Mouse (Mus musculus): ENCODE data around the gene Dnajb6. TPM values are rescaled to one million over a fixed set of nuclear protein-coding genes. Genes with fewer than 3 reads are reported as not detected.
"Not testable (repeated sequence)": the region's sequence is repeated elsewhere in the genome, so short reads cannot be mapped to it uniquely, and the experiment has no call there.

Gene Dnajb6
- total RNA-seq (2021), result 100 to 1,000 TPM; 190 to 197 TPM

DNA sequence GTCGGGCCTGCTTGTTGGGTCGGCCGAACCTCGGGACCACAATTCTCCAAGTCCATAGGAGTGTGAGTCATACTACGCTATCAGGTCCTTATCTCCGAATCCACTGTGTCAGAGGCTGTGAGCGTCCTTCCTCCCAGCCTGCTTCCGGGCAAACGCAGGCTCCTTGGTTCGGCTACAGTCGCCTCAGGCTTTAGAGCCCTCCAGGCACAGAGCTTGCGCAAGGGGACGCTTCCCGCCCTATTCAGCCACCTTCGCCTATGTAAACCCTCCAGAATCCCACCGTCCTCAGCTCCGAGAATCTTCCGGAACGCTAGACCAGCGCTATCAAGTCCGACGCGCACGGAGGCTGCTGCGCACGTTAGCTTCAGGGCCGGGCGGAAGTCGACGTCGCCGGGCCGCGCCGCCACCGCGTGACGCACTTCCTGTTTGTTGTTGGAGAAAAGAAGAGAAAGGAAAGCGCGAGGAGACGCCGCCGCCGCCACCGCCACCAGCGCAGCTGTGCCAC, at the start of gene Dnajb6, which contains the start of gene Gm5129:
Dnajb6 (plus strand) TSS at position 132 of the 505 bp plus-strand sequence.
Gm5129 (minus strand) TSS at position 380 of the 505 bp plus-strand sequence.
- DNase-seq, result peak; percentile 97
- intact Hi-C loops (cut with DNase I), result no loop called here

DNA sequence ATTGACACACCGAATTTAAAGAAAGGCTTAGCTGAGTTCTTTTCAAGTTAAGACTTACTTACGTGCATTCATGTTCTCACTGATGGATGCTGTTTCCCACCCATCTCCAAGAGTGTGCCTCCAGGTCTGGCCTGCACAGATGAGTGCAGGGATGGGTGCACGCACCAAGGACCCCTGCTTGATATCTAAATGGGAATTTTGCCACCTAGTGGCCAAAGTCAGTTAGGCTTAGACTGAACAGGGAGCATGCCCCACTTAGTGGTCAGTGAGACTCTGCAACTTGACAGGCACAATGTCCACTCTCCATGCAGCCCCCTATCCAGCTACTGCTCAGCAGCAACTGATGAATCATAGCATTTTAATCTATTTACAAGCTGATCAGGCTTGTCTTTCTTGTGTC, 47.8 kb upstream of the Dnajb6 start:
- intact Hi-C loops (cut with DNase I), result no loop called here
- peak; percentile 30 for DNase-seq

- no peak for DNase-seq
- intact Hi-C loops (cut with DNase I), result no loop called here
These were observed 47.1 kb upstream of the Dnajb6 start for GRCm38 (mm10) chr5:29688352-29688751.

DNA sequence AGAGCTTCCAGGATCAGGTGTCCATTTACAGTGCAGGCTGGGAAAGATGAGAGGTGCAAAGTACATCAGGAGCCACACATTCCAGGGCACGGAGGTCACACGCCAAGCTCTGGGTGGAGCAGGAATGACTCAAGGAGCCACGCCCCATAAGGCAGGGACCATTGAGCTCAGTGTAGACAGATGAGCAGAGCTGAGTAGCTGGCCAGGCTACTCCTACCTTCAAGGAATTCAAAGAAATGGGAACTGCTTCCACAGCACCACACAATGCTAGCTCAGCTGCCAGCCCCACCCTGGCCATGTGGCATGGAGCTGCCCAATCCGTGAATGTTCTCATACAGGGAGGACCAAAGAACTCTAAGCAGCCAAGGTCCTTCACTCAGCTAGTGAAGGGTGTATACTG, 37.0 kb upstream of the Dnajb6 start:
- no peak for DNase-seq

DNA sequence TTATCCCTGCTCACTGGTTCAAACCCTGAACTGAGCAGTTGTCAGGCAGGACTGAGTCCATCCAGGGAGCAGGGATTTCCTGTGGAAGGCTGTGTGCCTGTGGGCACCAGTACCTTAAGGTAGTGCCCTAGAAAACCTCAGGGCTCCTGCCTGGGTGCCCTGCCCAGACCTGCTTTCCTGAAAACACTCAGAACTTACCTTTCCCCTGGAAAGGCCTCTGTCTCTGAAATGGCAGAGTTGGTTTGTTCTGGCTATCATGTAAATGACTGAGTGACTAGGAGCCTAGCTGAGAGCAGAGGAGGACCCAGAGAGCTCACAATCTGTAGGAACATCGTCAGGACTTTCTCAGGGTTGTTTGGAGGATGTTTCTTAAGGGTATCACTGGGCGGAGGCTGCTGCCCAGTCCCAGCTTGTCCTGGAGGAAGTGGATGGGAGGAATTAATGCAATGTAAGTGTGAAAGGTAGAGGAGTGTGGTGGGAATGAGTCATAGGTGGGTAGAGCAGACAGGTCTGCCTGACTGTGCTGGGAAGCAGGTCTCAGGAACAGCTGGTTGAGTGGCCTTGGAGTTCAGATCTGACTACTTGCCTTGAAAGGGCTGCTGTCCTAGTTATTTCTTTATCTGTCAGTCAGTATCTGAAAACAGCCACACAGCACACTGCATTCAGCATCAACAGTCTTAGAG, 35.8 kb upstream of the Dnajb6 start:
- DNase-seq, result no peak
- intact Hi-C loops (cut with DNase I), result no loop called here

More for the DNA sequence above, 37.0 kb upstream of the Dnajb6 start:
- intact Hi-C loops (cut with DNase I), result no loop called here

DNA sequence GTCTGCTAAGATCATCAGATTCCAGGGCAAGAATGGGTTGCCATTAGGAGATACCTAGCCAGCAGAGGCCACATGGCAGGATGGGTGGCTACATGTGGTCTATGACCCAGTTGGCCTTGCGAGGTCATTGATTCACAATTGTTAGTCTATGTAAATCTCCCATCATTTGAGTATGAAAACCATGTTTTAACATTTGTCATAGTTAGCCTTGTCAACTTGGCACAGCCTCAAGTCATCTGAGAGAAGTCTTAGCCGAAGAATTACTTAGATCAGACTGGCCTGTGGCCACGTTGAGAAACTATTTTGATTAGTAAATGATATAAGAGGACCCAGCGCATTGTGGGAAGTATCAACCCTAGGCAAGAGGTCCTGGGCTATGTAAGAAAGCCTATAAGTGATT, 28.2 kb upstream of the Dnajb6 start:
- DNase-seq, result no peak
- intact Hi-C loops (cut with DNase I), result no loop called here

DNA sequence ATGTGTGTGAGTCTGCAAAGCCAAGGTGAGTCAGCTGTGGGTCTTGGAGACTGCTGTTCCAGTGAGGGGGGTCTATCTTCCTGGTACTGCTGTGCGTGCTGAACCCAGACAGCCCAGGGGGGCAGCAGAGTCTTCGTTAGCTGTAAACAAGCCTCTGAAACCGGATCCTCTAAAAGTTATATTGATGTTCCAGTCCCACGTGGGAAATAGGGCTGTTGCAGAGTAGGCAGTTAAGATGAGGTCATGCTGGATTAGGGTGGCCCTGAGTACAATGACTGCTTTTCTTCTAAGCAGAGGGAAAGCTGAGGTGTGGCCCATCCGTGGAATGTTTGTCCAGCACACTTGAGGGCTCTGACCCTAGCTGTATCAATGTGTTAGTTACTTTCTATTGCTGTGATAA, 27.2 kb upstream of the Dnajb6 start:
- intact Hi-C loops (cut with DNase I), result no loop called here
- DNase-seq, result no peak

GRCm38 (mm10) chr5:29711631-29712030, 23.9 kb upstream of the Dnajb6 start:
- intact Hi-C loops (cut with DNase I), result no loop called here
- no peak for DNase-seq

DNA sequence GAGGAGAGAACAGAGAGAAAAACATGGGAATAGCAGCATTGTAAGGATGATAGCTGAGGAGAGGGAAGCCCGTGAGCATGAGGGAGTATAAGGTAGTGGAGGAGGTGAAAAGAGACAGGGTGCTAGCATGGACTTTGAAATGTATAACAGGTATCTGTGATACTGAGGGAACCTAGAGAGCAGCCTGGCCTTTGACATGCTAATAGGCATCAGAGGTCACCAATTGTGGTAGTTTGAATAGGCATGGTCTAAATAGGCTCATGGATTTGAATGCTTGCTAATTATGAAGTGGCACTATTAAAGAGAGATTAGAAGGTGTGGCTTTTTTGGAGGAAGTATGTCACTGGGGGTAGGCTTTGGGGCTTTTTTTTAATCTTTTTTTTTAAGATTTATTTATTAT, 22.6 kb upstream of the Dnajb6 start:
- intact Hi-C loops (cut with DNase I), result no loop called here
- DNase-seq, result no peak

DNA sequence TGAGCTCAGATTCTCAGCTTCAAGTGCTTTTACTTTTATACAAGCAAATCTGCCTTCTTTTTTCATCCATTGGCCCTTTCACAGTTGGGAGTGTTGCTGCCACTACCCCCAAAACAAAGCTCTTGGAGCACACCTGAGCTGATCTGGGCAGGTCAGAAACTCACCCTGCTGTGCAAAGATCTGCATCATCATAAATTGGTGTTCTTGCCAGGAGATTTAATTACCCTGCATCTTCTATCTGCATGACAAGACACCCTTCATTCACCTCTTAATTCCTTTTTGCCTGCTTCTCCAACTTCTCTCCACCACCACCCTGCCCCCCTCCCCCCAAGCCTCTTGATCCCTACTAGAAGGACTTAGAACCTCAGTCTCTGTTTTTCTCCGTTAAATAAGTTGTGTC, 14.3 kb upstream of the Dnajb6 start:
- intact Hi-C loops (cut with DNase I), result no loop called here
- DNase-seq, result no peak

GRCm38 (mm10) chr5:29725369-29725768, 10.1 kb upstream of the Dnajb6 start:
- intact Hi-C loops (cut with DNase I), result no loop called here
- no peak for DNase-seq

- DNase-seq; intact Hi-C loops (cut with DNase I): not testable (repeated sequence)
These were observed 9.4 kb upstream of the Dnajb6 start for GRCm38 (mm10) chr5:29726070-29726469.

GRCm38 (mm10) chr5:29734831-29735510, 517 bp upstream of the Dnajb6 start:
- no peak for DNase-seq
- intact Hi-C loops (cut with DNase I), result no loop called here

- no peak for DNase-seq
- intact Hi-C loops (cut with DNase I), result no loop called here
These were observed 799 bp downstream of the Dnajb6 start for GRCm38 (mm10) chr5:29736073-29736900.

- DNase-seq, result no peak
- intact Hi-C loops (cut with DNase I), result no loop called here
These were observed 1.5 kb downstream of the Dnajb6 start for GRCm38 (mm10) chr5:29736942-29737341.

- intact Hi-C loops (cut with DNase I), result no loop called here
- no peak for DNase-seq
These were observed 2.0 kb downstream of the Dnajb6 start for GRCm38 (mm10) chr5:29737471-29737870.

GRCm38 (mm10) chr5:29738076-29738475, 2.6 kb downstream of the Dnajb6 start:
- no peak for DNase-seq
- intact Hi-C loops (cut with DNase I), result no loop called here

GRCm38 (mm10) chr5:29740651-29741050, 5.2 kb downstream of the Dnajb6 start:
- DNase-seq, result no peak
- intact Hi-C loops (cut with DNase I), result no loop called here

GRCm38 (mm10) chr5:29741093-29741492, 5.6 kb downstream of the Dnajb6 start:
- no peak for DNase-seq
- intact Hi-C loops (cut with DNase I), result no loop called here

GRCm38 (mm10) chr5:29747661-29748060, 12.2 kb downstream of the Dnajb6 start:
- intact Hi-C loops (cut with DNase I), result no loop called here
- no peak for DNase-seq

DNA sequence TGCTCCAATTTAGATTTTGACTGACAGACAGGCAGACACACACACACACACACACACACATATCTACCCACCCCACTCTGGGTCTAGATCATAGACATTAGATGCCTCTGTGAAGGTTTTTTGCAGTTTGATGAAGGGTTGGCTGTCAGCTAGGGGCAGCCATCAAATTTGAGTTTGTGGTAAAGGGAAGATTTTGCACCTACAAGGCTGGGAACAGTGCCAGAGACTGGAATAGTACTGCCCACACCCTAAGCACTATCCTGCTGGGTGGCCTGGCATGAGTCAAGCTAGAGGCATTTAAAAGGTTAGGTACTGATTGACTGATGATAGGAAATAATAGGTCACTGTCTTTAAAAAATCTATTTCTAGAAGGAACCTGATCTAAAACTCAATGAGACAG, 15.8 kb downstream of the Dnajb6 start:
- DNase-seq, result no peak
- intact Hi-C loops (cut with DNase I), result no loop called here
